Mouse (Mus musculus) testis, adult 2 months (tissue): ENCODE results near the gene Slc25a21. TPM values are rescaled to one million over a fixed set of nuclear protein-coding genes. Genes with fewer than 3 reads are reported as not detected.

Experiments used
- H3K27ac ChIP-seq: fragments of 200-500 bp; 2 replicates; pipeline ENCODE4 v1.5.1; 2012; ENCODE audit warnings: low read depth, low read length; ENCODE audit not compliant: control insufficient read depth, insufficient read depth
- H3K27me3 ChIP-seq: fragments of 200-500 bp; 2 replicates; pipeline ENCODE4 v1.6.1; 2012; ENCODE audit warnings: mild to moderate bottlenecking, low read length, moderate library complexity; ENCODE audit not compliant: control insufficient read depth, insufficient read depth
- H3K36me3 ChIP-seq: fragments of 200-500 bp; 2 replicates; pipeline ENCODE4 v1.6.1; 2012; ENCODE audit warnings: mild to moderate bottlenecking, low read length; ENCODE audit not compliant: control insufficient read depth, insufficient read depth
- H3K4me1 ChIP-seq: fragments of 200-500 bp; 2 replicates; pipeline ENCODE4 v1.6.1; 2012; ENCODE audit warnings: low read length; ENCODE audit not compliant: control insufficient read depth, insufficient read depth
- H3K4me3 ChIP-seq: fragments of 200-500 bp; 2 replicates; pipeline ENCODE4 v1.5.1; 2012; ENCODE audit warnings: low read depth, mild to moderate bottlenecking, low read length, moderate library complexity, mixed read lengths; ENCODE audit not compliant: control insufficient read depth
- CTCF ChIP-seq: fragments of 200-500 bp; IDR thresholded peaks from 2 replicates; pipeline ENCODE4 v1.5.1; 2012; ENCODE audit warnings: low read depth, mild to moderate bottlenecking, inconsistent platforms, low read length, moderate library complexity; ENCODE audit not compliant: control insufficient read depth, insufficient read depth, insufficient replicate concordance
- POLR2A ChIP-seq: fragments of 200-500 bp; IDR thresholded peaks from 2 replicates; pipeline ENCODE4 v1.6.1; 2012; ENCODE audit warnings: low read depth, mild to moderate bottlenecking, inconsistent platforms, low read length, moderate library complexity; ENCODE audit not compliant: control insufficient read depth
- polyA plus RNA-seq: library from polyadenylated mRNA; depleted of rRNA; stranded (reverse); fragments of >200 nt; gene quantifications from 2 replicates; pipeline ENCODE4 v1.2.3, GENCODE M21; 2012

Slc25a21 gene
- polyA plus RNA-seq, 1 experiment: 0.75 TPM

DNA sequence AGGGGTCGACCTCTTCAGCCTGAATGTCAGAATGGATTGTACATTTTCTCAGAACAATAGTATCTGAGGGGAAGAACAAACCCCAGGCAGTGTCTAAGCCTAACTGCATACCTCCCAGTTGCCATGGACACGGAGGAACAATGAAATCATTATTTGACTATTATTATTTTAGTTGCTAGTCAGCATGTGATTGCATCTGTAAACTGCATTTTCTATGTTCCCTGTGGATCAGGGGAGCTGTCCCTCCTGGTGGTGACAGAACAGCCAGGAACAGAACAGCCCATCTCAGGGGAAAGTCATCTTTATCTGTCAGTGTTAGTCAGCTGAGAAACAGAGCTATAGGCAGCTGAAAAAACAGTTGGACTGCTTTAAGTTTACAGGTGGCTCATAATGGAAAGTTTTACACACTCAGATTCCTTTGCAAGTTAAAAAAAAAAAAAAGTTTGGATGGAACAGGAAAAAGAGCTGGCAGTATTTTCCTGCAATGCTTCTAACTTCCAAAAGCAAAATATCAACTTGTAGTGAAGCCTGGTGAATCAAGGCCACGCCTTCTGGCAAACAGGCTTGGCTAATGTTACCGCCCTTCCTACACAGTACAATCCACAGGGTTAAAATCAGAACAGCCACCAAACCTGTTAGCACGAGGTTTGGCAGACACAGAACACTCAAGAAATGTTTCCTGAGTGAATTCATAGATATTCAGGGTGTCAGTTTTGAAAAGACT, 17.6 kb downstream of the Slc25a21 start:
- TF ChIP-seq CTCF (no peak), POLR2A (no peak)
- H3K4me1 ChIP-seq: no peaks in the 10 kb centered on the region

DNA sequence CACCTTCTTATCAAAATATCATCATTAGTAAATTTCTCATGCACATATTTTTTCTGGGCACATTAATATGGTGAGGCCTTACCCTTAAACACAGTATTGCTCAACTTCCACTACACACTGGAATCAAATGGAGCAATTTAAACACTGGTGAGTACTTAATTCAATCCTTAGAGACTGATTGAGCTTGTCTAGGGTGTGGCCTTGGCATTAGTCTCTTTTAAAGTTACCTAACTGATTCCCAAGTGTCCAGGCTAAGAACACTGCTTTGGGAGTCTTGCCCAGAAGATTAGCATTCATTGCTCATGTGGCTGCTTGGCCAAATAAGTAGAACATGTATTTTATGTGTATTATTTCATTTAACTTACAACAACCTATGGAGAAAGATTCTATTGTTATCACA, 18.5 kb downstream of the Slc25a21 start:
- TF ChIP-seq POLR2A: no peak
- no peak for TF ChIP-seq CTCF
- Histone ChIP-seq H3K4me1 (no peaks in the 10 kb centered on the region), H3K27me3 (no peaks in the 10 kb centered on the region), H3K36me3 (no peaks in the 10 kb centered on the region), H3K4me3 (no peak overlapping the region), H3K27ac (no peak overlapping the region)

More for the DNA sequence above, 17.6 kb downstream of the Slc25a21 start:
- H3K4me3 ChIP-seq: no peak overlapping the region
- H3K27me3 ChIP-seq: no peaks in the 10 kb centered on the region
- no peak overlapping the region for H3K27ac ChIP-seq
- H3K36me3 ChIP-seq: no peaks in the 10 kb centered on the region

DNA sequence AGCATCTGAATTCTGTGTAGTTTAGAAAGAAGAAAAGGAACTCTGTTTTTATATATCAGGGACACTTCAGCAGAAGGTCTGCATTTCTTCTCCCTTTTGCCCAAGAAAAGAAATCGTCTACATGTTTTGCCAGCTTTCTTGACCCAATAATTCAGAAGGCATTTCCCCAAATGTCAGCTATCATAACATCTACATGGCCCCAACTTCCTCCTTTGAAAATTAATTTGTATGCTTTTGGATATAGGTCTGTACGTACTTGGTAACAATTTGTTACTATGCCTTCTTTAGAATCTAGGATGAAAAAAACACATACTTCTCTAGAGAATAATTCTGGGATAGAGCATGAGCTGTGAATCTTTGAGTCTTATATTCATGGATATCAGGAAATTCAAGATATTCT, 34.0 kb downstream of the Slc25a21 start:
- Histone ChIP-seq H3K36me3 (no peaks in the 10 kb centered on the region), H3K4me1 (no peaks in the 10 kb centered on the region), H3K27ac (no peak overlapping the region), H3K27me3 (no peaks in the 10 kb centered on the region), H3K4me3 (no peak overlapping the region)
- TF ChIP-seq CTCF: no peak
- TF ChIP-seq POLR2A: no peak

GRCm38 (mm10) chr12:57162840-57163239, 34.4 kb downstream of the Slc25a21 start:
- Histone ChIP-seq H3K27ac (no peak overlapping the region), H3K4me3 (no peak overlapping the region), H3K4me1 (no peaks in the 10 kb centered on the region), H3K27me3 (no peaks in the 10 kb centered on the region), H3K36me3 (no peaks in the 10 kb centered on the region)
- TF ChIP-seq CTCF (no peak), POLR2A (no peak)

DNA sequence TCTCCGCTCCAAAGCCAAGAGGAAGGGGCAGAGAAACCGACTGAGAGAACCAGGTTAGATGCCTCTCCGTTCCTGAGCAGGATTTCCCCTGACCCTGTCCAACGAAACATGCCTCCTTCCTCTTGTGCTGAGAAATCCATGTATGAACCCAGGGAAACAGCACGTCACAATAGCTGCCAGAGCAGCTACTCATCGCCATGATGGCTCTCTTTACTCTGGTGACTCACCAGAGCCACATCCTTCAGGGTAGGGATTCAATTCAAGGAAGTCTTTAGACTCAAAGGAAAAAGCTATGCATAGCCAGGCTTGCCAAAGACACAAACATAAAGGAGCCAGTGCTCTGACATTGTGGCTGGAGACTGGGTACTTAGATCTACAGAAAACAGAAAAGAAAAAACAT, 37.4 kb downstream of the Slc25a21 start:
- Histone ChIP-seq H3K4me1 (no peaks in the 10 kb centered on the region), H3K36me3 (no peaks in the 10 kb centered on the region), H3K4me3 (no peak overlapping the region), H3K27me3 (no peaks in the 10 kb centered on the region), H3K27ac (no peak overlapping the region)
- TF ChIP-seq POLR2A (no peak), CTCF (no peak)

DNA sequence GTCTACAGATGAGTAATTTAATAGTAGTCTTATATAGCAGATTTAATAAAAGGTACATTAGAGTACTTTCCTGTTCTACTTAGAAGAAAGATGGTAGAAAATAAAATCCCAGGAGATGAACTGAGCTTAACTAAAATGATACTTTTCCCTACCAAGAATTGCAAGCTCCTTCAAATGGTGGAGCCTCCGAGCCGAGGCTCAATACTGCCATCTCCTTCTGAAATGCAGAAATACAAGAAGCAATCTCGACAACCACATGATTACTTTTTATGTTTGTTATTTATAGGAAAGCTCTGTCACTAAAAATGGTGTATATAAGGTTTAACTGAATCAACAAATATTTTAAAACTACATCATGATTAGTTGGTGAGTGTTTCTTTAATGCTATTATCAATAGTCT, 39.0 kb downstream of the Slc25a21 start:
- Histone ChIP-seq H3K36me3 (no peaks in the 10 kb centered on the region), H3K27me3 (no peaks in the 10 kb centered on the region), H3K4me1 (no peaks in the 10 kb centered on the region), H3K4me3 (no peak overlapping the region), H3K27ac (no peak overlapping the region)
- TF ChIP-seq POLR2A (no peak), CTCF (no peak)

DNA sequence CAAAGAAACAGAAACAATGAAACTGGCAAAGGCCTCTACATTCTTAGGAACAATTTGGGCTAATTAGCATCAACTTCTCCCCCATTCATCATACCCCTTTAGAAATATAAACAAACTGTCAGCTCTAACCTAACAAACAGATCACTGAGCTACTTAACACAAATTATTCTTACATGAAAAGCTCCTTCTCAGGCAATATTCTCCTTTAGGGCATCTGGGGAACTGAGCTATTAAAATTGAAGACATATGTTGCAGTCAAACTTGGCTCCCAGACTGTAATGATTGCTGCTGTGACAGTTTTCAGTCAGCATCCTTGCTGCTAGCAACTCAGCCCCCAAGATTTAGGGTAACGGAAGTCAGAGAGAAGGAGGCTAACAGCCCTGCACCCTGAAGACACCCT, 58.3 kb downstream of the Slc25a21 start:
- H3K27ac ChIP-seq: no peak overlapping the region
- H3K4me3 ChIP-seq: no peak overlapping the region
- TF ChIP-seq CTCF (no peak), POLR2A (no peak)
- no peaks in the 10 kb centered on the region for H3K27me3 ChIP-seq
- H3K36me3 ChIP-seq: no peaks in the 10 kb centered on the region
- H3K4me1 ChIP-seq: no peaks in the 10 kb centered on the region

DNA sequence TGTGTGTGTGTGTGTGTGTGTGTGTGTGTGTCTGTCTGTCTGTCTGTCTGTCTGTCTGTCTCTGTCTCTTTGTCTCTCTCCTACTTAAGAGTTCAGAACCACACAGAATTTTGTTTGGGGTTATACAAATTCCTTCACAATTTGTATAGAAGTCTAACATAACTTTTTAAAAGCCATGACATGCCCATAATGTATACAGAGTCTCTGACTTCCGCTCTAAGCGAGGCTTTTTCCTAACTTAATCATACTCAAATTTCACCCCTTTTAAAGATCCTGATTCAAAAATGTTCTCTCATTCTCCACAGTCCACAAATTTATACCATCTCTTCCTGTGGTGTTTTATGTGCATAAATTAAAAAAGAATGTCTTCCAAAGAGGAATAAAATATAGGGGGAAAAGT, 59.5 kb downstream of the Slc25a21 start:
- no peak overlapping the region for H3K27ac ChIP-seq
- TF ChIP-seq CTCF (no peak), POLR2A (no peak)
- H3K4me3 ChIP-seq: no peak overlapping the region
- H3K36me3 ChIP-seq: no peaks in the 10 kb centered on the region
- no peaks in the 10 kb centered on the region for H3K27me3 ChIP-seq
- H3K4me1 ChIP-seq: no peaks in the 10 kb centered on the region

DNA sequence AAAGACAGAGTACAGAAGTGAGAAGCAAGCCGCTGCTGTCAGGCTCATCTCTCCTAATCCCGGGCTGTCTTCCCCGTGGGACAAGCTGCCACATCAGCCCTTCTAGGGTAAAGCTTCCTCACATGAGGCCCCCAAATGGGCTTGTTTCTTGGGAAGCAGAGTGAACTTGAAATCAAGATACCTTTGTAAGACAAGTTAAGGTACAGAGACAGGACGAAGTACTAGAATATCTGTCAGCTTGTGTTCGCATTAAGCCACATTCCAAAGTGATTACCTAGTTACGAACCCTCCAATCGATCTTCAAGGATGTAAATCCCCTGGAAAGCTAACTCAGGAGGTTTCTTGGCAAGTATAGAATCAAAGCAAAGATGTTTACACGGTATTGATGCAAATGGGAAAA, 78.7 kb downstream of the Slc25a21 start:
- Histone ChIP-seq H3K4me1 (no peaks in the 10 kb centered on the region), H3K27ac (no peak overlapping the region), H3K27me3 (no peaks in the 10 kb centered on the region), H3K36me3 (no peaks in the 10 kb centered on the region), H3K4me3 (no peak overlapping the region)
- TF ChIP-seq POLR2A: no peak
- TF ChIP-seq CTCF: no peak
